Mouse (Mus musculus): ENCODE results near the gene Serpinf1.
"Not testable (repeated sequence)": the region's sequence is repeated elsewhere in the genome, so short reads cannot be mapped to it uniquely, and the experiment has no call there.

The Serpinf1 gene

GRCm38 (mm10) chr11:75455971-75456370 is 33.5 kb upstream of the Serpinf1 start:
- DNase-seq (ENCODE audit: low read depth, low spot score): not testable (repeated sequence)

- DNase-seq (ENCODE audit: low read depth, low spot score): no peak
These were observed 32.7 kb upstream of the Serpinf1 start for GRCm38 (mm10) chr11:75455041-75455736.

GRCm38 (mm10) chr11:75453991-75454930 is 31.8 kb upstream of the Serpinf1 start, which contains the start of gene Wdr81:
Gene Wdr81 (minus strand): TSS chr11:75454717.
- DNase-seq (ENCODE audit: low read depth, low spot score): peak; percentile 81

- DNase-seq (ENCODE audit: low read depth, low spot score): no peak
These were observed 30.5 kb upstream of the Serpinf1 start for GRCm38 (mm10) chr11:75452812-75453557.

GRCm38 (mm10) chr11:75452081-75452480 is 29.6 kb upstream of the Serpinf1 start:
- no peak for DNase-seq (ENCODE audit: low read depth, low spot score)

- DNase-seq (ENCODE audit: low read depth, low spot score): no peak
These were observed 28.4 kb upstream of the Serpinf1 start for GRCm38 (mm10) chr11:75450936-75451335.

- DNase-seq (ENCODE audit: low read depth, low spot score): no peak
These were observed 27.9 kb upstream of the Serpinf1 start for GRCm38 (mm10) chr11:75450304-75450908.

GRCm38 (mm10) chr11:75449695-75450094 is 27.2 kb upstream of the Serpinf1 start:
- no peak for DNase-seq (ENCODE audit: low read depth, low spot score)

- no peak for DNase-seq (ENCODE audit: low read depth, low spot score)
These were observed 26.1 kb upstream of the Serpinf1 start for GRCm38 (mm10) chr11:75448575-75448974.

- no peak for DNase-seq (ENCODE audit: low read depth, low spot score)
These were observed 21.2 kb upstream of the Serpinf1 start for GRCm38 (mm10) chr11:75443711-75444110.

GRCm38 (mm10) chr11:75441601-75442000 is 19.1 kb upstream of the Serpinf1 start:
- no peak for DNase-seq (ENCODE audit: low read depth, low spot score)

GRCm38 (mm10) chr11:75441034-75441433 is 18.5 kb upstream of the Serpinf1 start:
- DNase-seq (ENCODE audit: low read depth, low spot score): no peak

- no peak for DNase-seq (ENCODE audit: low read depth, low spot score)
These were observed 17.4 kb upstream of the Serpinf1 start for GRCm38 (mm10) chr11:75439951-75440350.

GRCm38 (mm10) chr11:75439363-75439762 is 16.9 kb upstream of the Serpinf1 start, which contains the start of gene Serpinf2:
Gene Serpinf2 (minus strand): TSS chr11:75439591.
- DNase-seq (ENCODE audit: low read depth, low spot score): no peak

GRCm38 (mm10) chr11:75438804-75439203 is 16.3 kb upstream of the Serpinf1 start:
- no peak for DNase-seq (ENCODE audit: low read depth, low spot score)

GRCm38 (mm10) chr11:75438194-75438593 is 15.7 kb upstream of the Serpinf1 start:
- DNase-seq (ENCODE audit: low read depth, low spot score): no peak

GRCm38 (mm10) chr11:75434138-75434537 is 11.6 kb upstream of the Serpinf1 start:
- DNase-seq (ENCODE audit: low read depth, low spot score): no peak

GRCm38 (mm10) chr11:75431307-75431706 is 8.8 kb upstream of the Serpinf1 start:
- peak; percentile 51 for DNase-seq (ENCODE audit: low read depth, low spot score)

GRCm38 (mm10) chr11:75429019-75429705 is 6.7 kb upstream of the Serpinf1 start:
- DNase-seq (ENCODE audit: low read depth, low spot score): no peak

GRCm38 (mm10) chr11:75424459-75424858 is 2.0 kb upstream of the Serpinf1 start:
- DNase-seq (ENCODE audit: low read depth, low spot score): no peak

- no peak for DNase-seq (ENCODE audit: low read depth, low spot score)
These were observed 1.5 kb upstream of the Serpinf1 start for GRCm38 (mm10) chr11:75424033-75424432.
